Mouse (Mus musculus) lung, embryonic 16.5 days (tissue): ENCODE measurements around the gene Ccdc121. TPM values are rescaled to one million over a fixed set of nuclear protein-coding genes. Genes with fewer than 3 reads are reported as not detected.

Source experiments
- ATAC-seq: fragments of 200-750 bp; cut with Nextera tagmentation; 2 replicates; pipeline ENCODE4 v1.8.0; 2017; ENCODE audit warnings: low read depth, mild to moderate bottlenecking, moderate library complexity
- H3K27ac ChIP-seq: fragments of 300-500 bp; sonication (generic); 2 replicates; pipeline ENCODE4 v1.5.1; 2014; ENCODE audit warnings: mild to moderate bottlenecking, control low read depth, low read length
- H3K27me3 ChIP-seq: fragments of 300-500 bp; sonication (generic); 2 replicates; pipeline ENCODE4 v1.6.1; 2014; ENCODE audit warnings: low read depth, low read length, mixed read lengths; ENCODE audit not compliant: control insufficient read depth, insufficient read depth
- H3K36me3 ChIP-seq: fragments of 300-500 bp; sonication (generic); 2 replicates; pipeline ENCODE4 v1.6.1; 2014; ENCODE audit warnings: low read length; ENCODE audit not compliant: control insufficient read depth, insufficient read depth
- H3K4me1 ChIP-seq: fragments of 300-500 bp; sonication (generic); replicated peaks from 2 replicates; pipeline ENCODE4 v1.6.1; 2014; ENCODE audit warnings: low read length, mixed read lengths; ENCODE audit not compliant: control insufficient read depth, insufficient read depth
- H3K4me2 ChIP-seq: fragments of 300-500 bp; sonication (generic); 2 replicates; pipeline ENCODE4 v1.6.1; 2014; ENCODE audit warnings: low read depth, low read length, control low read depth
- H3K4me3 ChIP-seq: fragments of 300-500 bp; sonication (generic); 2 replicates; pipeline ENCODE4 v1.5.1; 2014; ENCODE audit warnings: mild to moderate bottlenecking, low read length, control low read depth
- H3K9ac ChIP-seq: fragments of 300-500 bp; sonication (generic); 2 replicates; pipeline ENCODE4 v1.6.1; 2014; ENCODE audit warnings: low read length, control low read depth
- H3K9me3 ChIP-seq: fragments of 300-500 bp; sonication (generic); 2 replicates; pipeline ENCODE4 v1.6.1; 2016; ENCODE audit warnings: low read length; ENCODE audit not compliant: control insufficient read depth
- WGBS: fragments of 180-500 bp; shearing (Covaris S2); extraction: QIAGEN DNeasy Blood & Tissue Kit; methylation state at CpG from one replicate; pipeline ENCODE4 v1.1.7; 2014; 5-methylcytosine and 5-hydroxymethylcytosine counted together
- polyA plus RNA-seq: library from polyadenylated mRNA; unstranded; fragments of >200 nt; fragmentation: Nextera tagmentation; extraction: Ambion mirVana; gene quantifications from 2 replicates; pipeline ENCODE4 v1.2.1, GENCODE M21; 2015

Ccdc121 gene
- polyA plus RNA-seq = 0.58 and 1.1 TPM in 2 replicates

GRCm38 (mm10) chr1:181511307-181511706, at the start of gene Ccdc121:
Gene Ccdc121 (minus strand): TSS chr1:181511451.
- Histone ChIP-seq H3K27me3 (no peaks in the 10 kb centered on the region), H3K4me2 (no peak within 1 kb of the TSS), H3K9me3 (no peaks in the 10 kb centered on the region), H3K4me3 (no peak within 1 kb of the TSS), H3K36me3 (no peaks in the 10 kb centered on the region), H3K9ac (no peak within 1 kb of the TSS), H3K27ac (peak within 1 kb of the TSS; percentile 55), H3K4me1 (peaks cover 12% of the 10 kb centered on the region)
- WGBS = 35% methylated on average over 4 of the region's 4 CpGs
- peak; percentile 47; the same call in 1 of the 2 replicates for ATAC-seq

- H3K36me3 ChIP-seq = no peaks in the 10 kb centered on the region
- ATAC-seq = no peak
- WGBS = 65% methylated on average over 6 of the region's 6 CpGs
These were observed 49.1 kb upstream of the Ccdc121 start for GRCm38 (mm10) chr1:181560325-181560724.

GRCm38 (mm10) chr1:181559655-181560054, 48.4 kb upstream of the Ccdc121 start:
- no peaks in the 10 kb centered on the region for H3K4me1 ChIP-seq
- H3K27ac ChIP-seq = no peak overlapping the region
- H3K4me2 ChIP-seq = no peak overlapping the region
- no peaks in the 10 kb centered on the region for H3K36me3 ChIP-seq
- no peak overlapping the region for H3K4me3 ChIP-seq
- ATAC-seq = no peak
- H3K9ac ChIP-seq = no peak overlapping the region
- no peaks in the 10 kb centered on the region for H3K9me3 ChIP-seq
- WGBS = 79% methylated on average over 10 of the region's 10 CpGs
- no peaks in the 10 kb centered on the region for H3K27me3 ChIP-seq

More at GRCm38 (mm10) chr1:181560325-181560724, 49.1 kb upstream of the Ccdc121 start:
- Histone ChIP-seq H3K27ac (no peak overlapping the region), H3K27me3 (no peaks in the 10 kb centered on the region), H3K4me3 (no peak overlapping the region), H3K4me1 (no peaks in the 10 kb centered on the region), H3K9ac (no peak overlapping the region), H3K4me2 (no peak overlapping the region), H3K9me3 (no peaks in the 10 kb centered on the region)

GRCm38 (mm10) chr1:181555475-181555874, 44.2 kb upstream of the Ccdc121 start:
- Histone ChIP-seq H3K4me1 (no peaks in the 10 kb centered on the region), H3K9me3 (no peaks in the 10 kb centered on the region), H3K4me2 (no peak overlapping the region), H3K27me3 (no peaks in the 10 kb centered on the region), H3K4me3 (no peak overlapping the region), H3K9ac (no peak overlapping the region), H3K27ac (no peak overlapping the region), H3K36me3 (no peaks in the 10 kb centered on the region)
- WGBS = 67% methylated on average over 5 of the region's 5 CpGs
- no peak for ATAC-seq

- 35% methylated on average over 10 of the region's 10 CpGs for WGBS
- no peak for ATAC-seq
These were observed 41.5 kb upstream of the Ccdc121 start for GRCm38 (mm10) chr1:181552533-181553410.

GRCm38 (mm10) chr1:181550826-181551225, 39.6 kb upstream of the Ccdc121 start:
- Histone ChIP-seq H3K36me3 (no peaks in the 10 kb centered on the region), H3K9me3 (no peaks in the 10 kb centered on the region), H3K4me3 (no peak overlapping the region), H3K27ac (no peak overlapping the region), H3K4me1 (no peaks in the 10 kb centered on the region), H3K4me2 (no peak overlapping the region), H3K27me3 (no peaks in the 10 kb centered on the region), H3K9ac (no peak overlapping the region)
- whole genome bisulfite sequencing = 35% methylated on average over 5 of the region's 5 CpGs
- ATAC-seq = no peak

More at GRCm38 (mm10) chr1:181552533-181553410, 41.5 kb upstream of the Ccdc121 start:
- Histone ChIP-seq H3K9me3 (no peaks in the 10 kb centered on the region), H3K4me3 (no peak overlapping the region), H3K36me3 (no peaks in the 10 kb centered on the region), H3K4me2 (no peak overlapping the region), H3K27ac (no peak overlapping the region), H3K9ac (no peak overlapping the region), H3K27me3 (no peaks in the 10 kb centered on the region), H3K4me1 (no peaks in the 10 kb centered on the region)

- H3K4me1 ChIP-seq = 0 out of 2 replicates have a peak, but pooled peaks cover 3% of the 10 kb centered on the region
- no peak overlapping the region for H3K4me3 ChIP-seq
- no peaks in the 10 kb centered on the region for H3K27me3 ChIP-seq
- ATAC-seq = no peak
- H3K36me3 ChIP-seq = no peaks in the 10 kb centered on the region
- no peak overlapping the region for H3K9ac ChIP-seq
- no peaks in the 10 kb centered on the region for H3K9me3 ChIP-seq
- 85% methylated on average over 8 of the region's 8 CpGs for WGBS
- H3K27ac ChIP-seq = no peak overlapping the region
- H3K4me2 ChIP-seq = no peak overlapping the region
These were observed 38.7 kb upstream of the Ccdc121 start for GRCm38 (mm10) chr1:181549987-181550386.

GRCm38 (mm10) chr1:181545044-181545772, 34.0 kb upstream of the Ccdc121 start:
- H3K9ac ChIP-seq = no peak overlapping the region
- H3K27ac ChIP-seq = no peak overlapping the region
- H3K4me1 ChIP-seq = peaks cover 10% of the 10 kb centered on the region
- H3K9me3 ChIP-seq = no peaks in the 10 kb centered on the region
- peak overlapping the region; percentile 9; the same call in 1 of the 2 replicates for H3K4me3 ChIP-seq
- H3K27me3 ChIP-seq = no peaks in the 10 kb centered on the region
- ATAC-seq = peak; percentile 80; the same call in 1 of the 2 replicates
- peak overlapping the region; percentile 47 for H3K4me2 ChIP-seq
- no peaks in the 10 kb centered on the region for H3K36me3 ChIP-seq
- 26% methylated on average over 23 of the region's 23 CpGs for whole genome bisulfite sequencing
